Mouse (Mus musculus) intestine, embryonic 14.5 days (tissue): ENCODE data around the gene Pptc7. TPM values are rescaled to one million over a fixed set of nuclear protein-coding genes. Genes with fewer than 3 reads are reported as not detected.

Experiments used
- ATAC-seq: fragments of 200-750 bp; cut with Nextera tagmentation; replicated peaks from 2 replicates; pipeline ENCODE4 v1.8.0; 2017; ENCODE audit warnings: low read depth, moderate number of reproducible peaks, moderate TSS enrichment, moderate library complexity; ENCODE audit not compliant: low FRiP score, low TSS enrichment
- DNase-seq: peaks from one replicate; pipeline ENCODE4 v3.0.0-alpha.2; 2018; ENCODE audit warnings: low spot score
- H3K27ac ChIP-seq: fragments of 300-500 bp; sonication (generic); 2 replicates; pipeline ENCODE4 v1.5.1; 2014; ENCODE audit warnings: low read depth, mild to moderate bottlenecking, control low read depth
- H3K27me3 ChIP-seq: fragments of 300-500 bp; sonication (generic); replicated peaks from 2 replicates; pipeline ENCODE4 v1.6.1; 2014; ENCODE audit warnings: low read length, control low read depth; ENCODE audit not compliant: control insufficient read depth, insufficient read depth
- H3K36me3 ChIP-seq: fragments of 300-500 bp; sonication (generic); 2 replicates; pipeline ENCODE4 v1.6.1; 2014; ENCODE audit warnings: low read length, control low read depth; ENCODE audit not compliant: control insufficient read depth, insufficient read depth
- H3K4me1 ChIP-seq: fragments of 300-500 bp; sonication (generic); replicated peaks from 2 replicates; pipeline ENCODE4 v1.6.1; 2014; ENCODE audit warnings: low read length, control low read depth, mixed read lengths; ENCODE audit not compliant: control insufficient read depth, insufficient read depth
- H3K4me2 ChIP-seq: fragments of 300-500 bp; sonication (generic); 2 replicates; pipeline ENCODE4 v1.6.1; 2014; ENCODE audit warnings: low read length
- H3K4me3 ChIP-seq: fragments of 300-500 bp; sonication (generic); 2 replicates; pipeline ENCODE4 v1.5.1; 2014; ENCODE audit warnings: low read depth, low read length, control low read depth, mixed read lengths
- H3K9ac ChIP-seq: fragments of 300-500 bp; sonication (generic); 2 replicates; pipeline ENCODE4 v1.6.1; 2014; ENCODE audit warnings: mild to moderate bottlenecking, low read length
- H3K9me3 ChIP-seq: fragments of 300-500 bp; sonication (generic); 2 replicates; pipeline ENCODE4 v1.6.1; 2016; ENCODE audit warnings: low read length, control low read depth; ENCODE audit not compliant: control insufficient read depth
- WGBS: fragments of 180-500 bp; shearing (Covaris S2); extraction: QIAGEN DNeasy Blood & Tissue Kit; methylation state at CpG from one replicate; pipeline ENCODE4 v1.1.7; 2014; 5-methylcytosine and 5-hydroxymethylcytosine counted together
- polyA plus RNA-seq: library from polyadenylated mRNA; unstranded; fragments of >200 nt; fragmentation: Nextera tagmentation; extraction: Ambion mirVana; gene quantifications from 2 replicates; pipeline ENCODE4 v1.2.1, GENCODE M21; 2014

The Pptc7 gene
- polyA plus RNA-seq, 1 experiment from 2014 or later: 10.8 TPM

DNA sequence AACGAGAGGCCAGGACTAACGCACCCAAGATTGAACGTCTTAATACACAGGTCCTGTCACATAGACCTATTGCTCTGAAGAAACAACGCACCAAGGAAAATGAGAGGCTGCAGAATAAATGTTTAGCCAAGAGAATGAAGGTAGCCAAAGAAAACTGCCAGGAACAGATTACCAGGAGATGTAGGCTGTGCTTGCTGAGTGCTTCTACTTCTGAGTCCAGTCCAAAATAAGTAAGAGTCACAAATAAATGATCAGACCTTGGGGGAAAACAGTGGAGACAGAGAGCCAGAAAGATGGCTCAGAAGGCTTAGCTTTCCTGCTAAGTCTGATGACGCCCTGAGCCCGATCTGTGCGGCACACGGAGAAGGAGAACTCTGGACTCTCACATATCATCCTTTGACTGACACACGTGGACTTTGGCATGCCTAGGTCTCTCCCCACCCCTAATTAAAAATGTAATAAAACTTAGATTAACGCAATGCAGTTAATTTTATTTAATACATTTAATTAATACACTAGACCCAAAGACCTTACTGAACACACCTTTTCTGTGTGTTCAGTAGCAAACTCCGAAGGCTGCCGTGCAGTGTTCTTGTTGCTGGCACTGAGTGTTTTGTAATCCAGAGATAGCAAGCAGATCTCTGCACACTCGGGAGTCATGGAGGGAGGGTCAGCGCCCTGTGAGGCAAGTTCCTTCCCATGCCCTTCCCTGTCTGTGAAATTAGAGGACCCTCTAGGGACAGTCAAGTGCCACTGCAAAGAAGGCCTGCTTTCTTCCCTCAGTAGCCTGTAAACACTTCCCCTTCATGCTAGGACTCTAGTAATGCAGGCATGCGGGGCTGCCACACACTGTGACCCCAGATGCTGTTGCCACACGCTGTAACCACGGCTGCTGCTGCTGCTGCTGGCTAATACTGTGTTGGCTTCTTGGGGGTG is 18.9 kb downstream of the Pptc7 start:
- Histone ChIP-seq H3K4me1 (peaks cover 22% of the 10 kb centered on the region), H3K36me3 (no peaks in the 10 kb centered on the region), H3K4me2 (no peak overlapping the region), H3K27ac (0 out of 2 replicates have a peak overlapping the region, but pooled peaks have one; percentile 7), H3K9ac (no peak overlapping the region), H3K9me3 (no peaks in the 10 kb centered on the region), H3K4me3 (no peak overlapping the region), H3K27me3 (no peaks in the 10 kb centered on the region)
- 60% methylated on average over 17 of the region's 17 CpGs for WGBS
- ATAC-seq (0 out of 2 replicates have a peak, but pooled peaks have one; percentile 47), DNase-seq (peak; percentile 58)

DNA sequence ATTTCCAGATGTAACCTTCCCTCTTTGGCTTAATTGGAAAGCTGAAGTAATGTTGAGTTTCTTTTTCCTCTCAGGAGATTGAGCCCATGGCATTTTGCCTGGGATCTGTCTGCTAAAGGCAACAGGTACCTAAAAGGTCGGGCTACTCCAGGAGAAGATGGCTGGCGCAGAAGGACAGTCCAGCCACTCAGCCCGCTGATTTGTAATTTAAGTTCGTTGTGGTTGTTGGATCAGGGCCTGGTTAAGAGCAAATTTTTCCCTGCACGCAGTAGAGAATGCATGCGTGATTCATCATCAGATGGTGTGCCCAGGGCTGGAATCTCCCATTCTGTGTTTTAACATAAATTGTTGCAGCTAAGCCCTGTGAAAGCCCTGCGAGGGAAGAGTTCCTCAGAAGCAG is 19.8 kb downstream of the Pptc7 start:
- Histone ChIP-seq H3K27ac (no peak overlapping the region), H3K4me2 (no peak overlapping the region), H3K36me3 (peaks cover 3% of the 10 kb centered on the region; the same call in 1 of the 2 replicates), H3K9me3 (no peaks in the 10 kb centered on the region), H3K9ac (no peak overlapping the region), H3K4me1 (peaks cover 22% of the 10 kb centered on the region), H3K4me3 (no peak overlapping the region), H3K27me3 (no peaks in the 10 kb centered on the region)
- ATAC-seq: no peak
- no peak for DNase-seq
- 68% methylated on average over 7 of the region's 7 CpGs for WGBS

- no peak overlapping the region for H3K4me2 ChIP-seq
- peaks cover 22% of the 10 kb centered on the region for H3K4me1 ChIP-seq
- peaks cover 3% of the 10 kb centered on the region; the same call in 1 of the 2 replicates for H3K36me3 ChIP-seq
- H3K27me3 ChIP-seq: no peaks in the 10 kb centered on the region
- ATAC-seq (no peak), DNase-seq (no peak)
- no peak overlapping the region for H3K27ac ChIP-seq
- no peaks in the 10 kb centered on the region for H3K9me3 ChIP-seq
- WGBS: 73% methylated on average over 6 of the region's 6 CpGs
- H3K9ac ChIP-seq: no peak overlapping the region
- no peak overlapping the region for H3K4me3 ChIP-seq
Observed at GRCm38 (mm10) chr5:122304541-122304940, 20.4 kb downstream of the Pptc7 start.

- no peak overlapping the region for H3K27ac ChIP-seq
- ATAC-seq: no peak
Observed at GRCm38 (mm10) chr5:122305472-122305871, 21.3 kb downstream of the Pptc7 start.

DNA sequence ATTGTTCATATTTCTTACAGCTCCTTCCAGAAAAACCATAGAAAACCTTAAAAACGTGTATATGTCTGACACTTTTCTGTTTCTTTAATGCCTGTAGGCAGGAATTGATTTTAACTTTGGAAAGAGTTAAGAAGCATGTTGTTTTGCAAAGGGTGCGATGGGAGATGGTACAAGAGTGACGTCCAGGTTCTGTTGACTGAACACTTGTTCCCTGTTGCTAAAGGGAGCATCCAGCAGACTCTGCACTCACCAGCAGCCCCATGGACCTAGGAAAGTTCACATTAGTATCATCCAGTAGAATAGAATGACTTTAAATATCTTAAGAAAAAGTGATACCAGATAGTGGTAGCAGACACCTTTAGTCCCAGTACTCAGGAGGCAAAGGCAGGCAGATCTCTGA is 22.4 kb downstream of the Pptc7 start:
- Histone ChIP-seq H3K36me3 (peaks cover 13% of the 10 kb centered on the region), H3K4me1 (peaks cover 22% of the 10 kb centered on the region), H3K4me2 (no peak overlapping the region), H3K4me3 (no peak overlapping the region), H3K9ac (no peak overlapping the region), H3K27ac (no peak overlapping the region), H3K27me3 (no peaks in the 10 kb centered on the region), H3K9me3 (no peaks in the 10 kb centered on the region)
- WGBS: 91% methylated on average over 3 of the region's 3 CpGs
- DNase-seq: no peak
- ATAC-seq: no peak

More at GRCm38 (mm10) chr5:122305472-122305871, 21.3 kb downstream of the Pptc7 start:
- Histone ChIP-seq H3K4me1 (peaks cover 22% of the 10 kb centered on the region), H3K9me3 (no peaks in the 10 kb centered on the region), H3K9ac (no peak overlapping the region), H3K4me3 (no peak overlapping the region), H3K4me2 (no peak overlapping the region), H3K27me3 (no peaks in the 10 kb centered on the region), H3K36me3 (peaks cover 5% of the 10 kb centered on the region; the same call in 1 of the 2 replicates)
- no peak for DNase-seq
- WGBS: 89% methylated on average over 7 of the region's 7 CpGs

GRCm38 (mm10) chr5:122310699-122311098 is 26.5 kb downstream of the Pptc7 start:
- DNase-seq (no peak), ATAC-seq (no peak)
- H3K9me3 ChIP-seq: no peaks in the 10 kb centered on the region
- no peak overlapping the region for H3K4me3 ChIP-seq
- 87% methylated on average over 8 of the region's 8 CpGs for WGBS
- H3K4me1 ChIP-seq: no peaks in the 10 kb centered on the region
- H3K27me3 ChIP-seq: no peaks in the 10 kb centered on the region
- H3K9ac ChIP-seq: no peak overlapping the region
- no peak overlapping the region for H3K4me2 ChIP-seq
- peaks cover 40% of the 10 kb centered on the region for H3K36me3 ChIP-seq
- H3K27ac ChIP-seq: no peak overlapping the region

DNA sequence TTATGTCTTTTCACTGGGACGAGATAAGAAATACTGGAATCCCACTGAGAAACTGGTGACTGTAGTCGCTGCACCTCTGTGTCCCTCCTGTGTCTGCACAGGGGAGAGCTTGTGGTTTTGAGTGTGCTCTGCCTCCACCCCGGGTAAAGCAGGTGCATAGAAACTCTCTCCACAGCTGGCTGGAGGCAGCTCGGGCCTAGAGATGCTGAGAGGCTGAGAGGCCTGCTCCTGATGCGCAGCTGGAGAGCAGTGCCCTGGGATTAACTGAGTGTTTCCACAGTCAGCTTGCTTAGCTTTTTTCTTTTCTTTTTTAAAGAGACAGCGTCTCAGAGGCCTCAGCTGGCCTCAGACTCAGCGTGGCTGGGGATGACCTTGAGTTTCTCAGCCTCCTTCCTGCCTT is 27.5 kb downstream of the Pptc7 start:
- DNase-seq: no peak
- WGBS: 72% methylated on average over 7 of the region's 7 CpGs
- Histone ChIP-seq H3K36me3 (peaks cover 40% of the 10 kb centered on the region), H3K4me2 (no peak overlapping the region), H3K4me1 (no peaks in the 10 kb centered on the region), H3K27ac (no peak overlapping the region), H3K4me3 (no peak overlapping the region), H3K9me3 (no peaks in the 10 kb centered on the region), H3K27me3 (no peaks in the 10 kb centered on the region), H3K9ac (no peak overlapping the region)
- no peak for ATAC-seq

- 92% methylated on average over 4 of the region's 4 CpGs for WGBS
- H3K9me3 ChIP-seq: no peaks in the 10 kb centered on the region
- no peaks in the 10 kb centered on the region for H3K4me1 ChIP-seq
- peaks cover 45% of the 10 kb centered on the region for H3K36me3 ChIP-seq
- H3K4me3 ChIP-seq: no peak overlapping the region
- H3K27ac ChIP-seq: no peak overlapping the region
- DNase-seq (no peak), ATAC-seq (no peak)
- H3K27me3 ChIP-seq: no peaks in the 10 kb centered on the region
- H3K9ac ChIP-seq: no peak overlapping the region
- H3K4me2 ChIP-seq: no peak overlapping the region
Observed at GRCm38 (mm10) chr5:122312346-122312745, 28.2 kb downstream of the Pptc7 start.
